Mouse (Mus musculus): Measurements from ENCODE around the gene Eif2b1. TPM values are rescaled to one million over a fixed set of nuclear protein-coding genes. Genes with fewer than 3 reads are reported as not detected.

Eif2b1 gene
- total RNA-seq (2023), result 10 to 100 TPM; 16.6 to 21.5 TPM

GRCm38 (mm10) chr5:124578633-124579317 is at the start of gene Eif2b1, which contains the start of gene Gtf2h3:
Gene Eif2b1 (minus strand): TSS chr5:124579131.
Gene Gtf2h3 (plus strand): TSS chr5:124579140.

GRCm38 (mm10) chr5:124552558-124553307 is 26.2 kb downstream of the Eif2b1 start, which contains the start of gene Ddx55:
Gene Ddx55 (plus strand): TSS chr5:124552864.

GRCm38 (mm10) chr5:124540383-124540786 is 38.5 kb downstream of the Eif2b1 start, which contains the start of gene Tmed2:
Gene Tmed2 (plus strand): TSS chr5:124540695.

GRCm38 (mm10) chr5:124530655-124531582 is 48.0 kb downstream of the Eif2b1 start, which contains the start of gene Rilpl1:
Gene Rilpl1 (minus strand): TSS chr5:124531391.

Other genes starting within 250 kb of the Eif2b1 start
- 10 to 100 TPM; 90.4 to 99.7 TPM for gene Cdk2ap1, start 216.0 kb downstream of the Eif2b1 start, total RNA-seq (2023)
- gene Sbno1, start 153.1 kb downstream of the Eif2b1 start, total RNA-seq (2023), result 100 to 1,000 TPM; 178 to 182 TPM
- gene Kmt5a, start 139.2 kb downstream of the Eif2b1 start, total RNA-seq (2023), result 100 to 1,000 TPM; 176 to 192 TPM
- 10 to 100 TPM; 83.6 to 90.9 TPM for gene Rilpl2, start 100.8 kb downstream of the Eif2b1 start, total RNA-seq (2023)
- gene Snrnp35, start 96.0 kb downstream of the Eif2b1 start, total RNA-seq (2023), result 10 to 100 TPM; 13.6 to 14.7 TPM
- 1 to 10 TPM in 1 of 2 experiments, under 1 TPM in 1; 0.95 to 1.1 TPM for gene Rilpl1, start 47.7 kb downstream of the Eif2b1 start, total RNA-seq (2023)
- 100 to 1,000 TPM; 157 to 168 TPM for gene Tmed2, start 38.4 kb downstream of the Eif2b1 start, total RNA-seq (2023)
- gene Ddx55, start 26.3 kb downstream of the Eif2b1 start, total RNA-seq (2023), result 10 to 100 TPM; 12.4 to 12.5 TPM
- gene Gtf2h3, start within 50 bp of the Eif2b1 start, total RNA-seq (2023), result 10 to 100 TPM in 1 of 2 experiments, 1 to 10 TPM in 1; 8.4 to 11.4 TPM
- gene Atp6v0a2, start 49.4 kb upstream of the Eif2b1 start, total RNA-seq (2023), result 10 to 100 TPM; 29.3 to 30.4 TPM
- gene Dnah10, start 146.0 kb upstream of the Eif2b1 start, total RNA-seq (2023), result not detected

All from neutrophil, adult 59 days (primary cell).